Mouse (Mus musculus) cerebral cortex, adult 2 months (tissue): Measurements from ENCODE around the gene Zbtb20.

Source experiments
- WGBS: fragments of 180-500 bp; shearing (Covaris S2); methylation state at CpG from one replicate; pipeline ENCODE4 v1.1.7; 2018; 5-methylcytosine and 5-hydroxymethylcytosine counted together

Gene Zbtb20

GRCm38 (mm10) chr16:43461745-43462378 is 586.2 kb downstream of the Zbtb20 start:
- WGBS, result 91% methylated on average over 3 of the region's 3 CpGs

GRCm38 (mm10) chr16:43462470-43463455 is 587.1 kb downstream of the Zbtb20 start:
- 69% methylated on average over 11 of the region's 11 CpGs for WGBS

GRCm38 (mm10) chr16:43463684-43464475 is 588.2 kb downstream of the Zbtb20 start:
- WGBS, result 54% methylated on average over 13 of the region's 13 CpGs

GRCm38 (mm10) chr16:43464476-43465080 is 588.9 kb downstream of the Zbtb20 start:
- WGBS, result 42% methylated on average over 10 of the region's 10 CpGs

- WGBS, result 57% methylated on average over 3 of the region's 3 CpGs
These were observed 589.7 kb downstream of the Zbtb20 start for GRCm38 (mm10) chr16:43465368-43465839.

DNA sequence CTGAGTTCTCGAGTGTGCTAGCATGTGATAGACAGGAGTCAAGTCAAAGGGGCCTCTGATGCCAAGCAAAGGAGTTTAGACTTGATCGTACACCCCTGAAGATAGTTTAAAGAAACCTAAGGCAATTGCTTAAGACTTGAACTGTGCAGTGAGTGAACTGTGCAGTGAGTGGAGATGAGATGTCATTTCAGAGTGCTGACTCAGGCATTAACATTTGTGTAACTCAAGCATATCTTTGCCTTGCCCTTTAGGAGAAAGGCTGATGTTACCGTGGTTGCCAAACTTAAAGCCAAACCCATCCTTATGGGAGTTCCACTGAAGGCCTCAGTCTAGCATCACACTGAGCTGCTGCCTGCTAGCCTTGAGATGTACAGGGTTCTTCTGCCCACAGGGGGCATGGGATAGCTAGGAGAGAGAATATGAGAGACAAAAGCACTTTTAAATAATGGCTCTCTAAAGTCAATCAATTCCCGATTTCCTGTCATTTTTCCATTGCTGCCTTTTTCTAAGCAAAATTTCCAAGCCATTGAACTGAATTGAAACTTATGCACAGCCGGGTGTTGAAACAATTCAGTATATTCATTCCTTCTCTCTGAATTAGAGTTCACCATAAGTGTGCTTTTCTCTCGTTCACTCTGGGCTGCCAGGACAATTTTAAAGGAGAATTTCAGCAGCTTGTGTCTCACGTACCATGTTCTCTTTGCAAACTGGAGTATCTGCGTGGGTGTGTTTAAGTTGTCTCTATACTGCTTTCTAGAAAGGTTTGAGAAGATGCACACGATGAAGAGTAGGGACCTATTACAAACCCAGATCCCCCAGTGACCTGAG is 590.5 kb downstream of the Zbtb20 start:
- WGBS, result 55% methylated on average over 9 of the region's 9 CpGs

DNA sequence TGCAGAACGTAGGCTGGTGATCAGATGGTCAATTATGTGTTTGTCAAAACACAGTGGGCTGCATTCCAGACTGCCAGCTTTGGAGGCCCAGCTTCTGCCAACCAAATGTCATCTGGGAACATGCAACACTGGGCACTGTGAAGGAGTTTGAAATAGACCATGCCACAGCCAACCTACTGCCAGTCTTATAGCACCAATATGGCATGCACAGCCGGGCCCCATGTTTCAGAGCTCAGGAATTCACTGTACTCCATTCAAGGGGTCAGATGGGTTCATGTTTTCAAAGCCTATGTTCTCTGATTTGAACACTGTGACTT is 591.0 kb downstream of the Zbtb20 start:
- WGBS, result 42% methylated on average over 2 of the region's 2 CpGs

GRCm38 (mm10) chr16:43471060-43471459 is 595.4 kb downstream of the Zbtb20 start:
- 86% methylated on average over 3 of the region's 3 CpGs for WGBS

- WGBS, result 88% methylated on average over 11 of the region's 11 CpGs
These were observed 599.5 kb downstream of the Zbtb20 start for GRCm38 (mm10) chr16:43474941-43475728.

- WGBS, result 92% methylated on average over 3 of the region's 3 CpGs
These were observed 601.2 kb downstream of the Zbtb20 start for GRCm38 (mm10) chr16:43476921-43477320.

DNA sequence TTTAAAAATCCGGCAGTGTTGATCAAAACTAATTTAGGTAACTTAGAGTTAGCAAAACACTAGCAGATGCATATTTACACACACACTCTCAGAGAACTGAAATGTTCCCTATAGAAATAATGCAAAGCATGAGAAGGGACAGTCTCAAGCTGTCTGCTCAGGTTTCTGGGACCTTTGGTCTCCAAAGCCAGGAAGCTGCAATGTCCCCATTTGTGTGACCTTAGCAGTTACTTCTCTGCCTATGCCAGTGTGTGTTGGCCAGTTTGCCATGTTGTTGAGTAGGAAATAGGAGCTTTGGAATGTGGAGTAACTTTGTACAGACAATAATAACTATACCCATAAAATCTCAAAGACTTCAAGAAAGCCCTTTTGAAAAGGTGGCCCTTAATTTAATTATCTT is 602.7 kb downstream of the Zbtb20 start:
- WGBS, result 71% methylated on average over 1 of the region's 1 CpGs

- WGBS, result 90% methylated on average over 6 of the region's 6 CpGs
These were observed 604.9 kb downstream of the Zbtb20 start for GRCm38 (mm10) chr16:43480532-43480931.

- 44% methylated on average over 3 of the region's 3 CpGs for WGBS
These were observed 606.4 kb downstream of the Zbtb20 start for GRCm38 (mm10) chr16:43482125-43482524.

- 94% methylated on average over 2 of the region's 2 CpGs for WGBS
These were observed 607.1 kb downstream of the Zbtb20 start for GRCm38 (mm10) chr16:43482738-43483137.

GRCm38 (mm10) chr16:43484400-43484799 is 608.7 kb downstream of the Zbtb20 start:
- WGBS, result 82% methylated on average over 4 of the region's 4 CpGs

DNA sequence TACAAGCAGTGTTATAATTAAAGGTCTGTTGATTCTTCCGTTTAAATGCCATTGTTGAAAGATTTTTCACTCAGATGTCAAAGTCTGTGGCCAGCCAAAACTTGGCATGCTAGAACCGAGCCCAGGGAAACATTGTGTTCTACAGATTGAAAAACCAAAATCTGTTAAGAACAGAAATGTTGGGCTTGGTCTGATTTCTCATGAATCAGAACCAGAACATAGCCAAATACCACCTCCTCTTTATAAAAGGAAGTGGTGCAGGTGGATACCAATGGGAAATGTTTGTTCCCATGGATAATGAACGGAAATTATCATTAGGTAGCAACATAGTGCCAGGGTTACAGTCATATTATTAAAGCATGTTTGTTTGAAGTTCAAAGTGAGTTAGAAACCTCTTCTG is 613.7 kb downstream of the Zbtb20 start:
- WGBS, result 67% methylated on average over 3 of the region's 3 CpGs

DNA sequence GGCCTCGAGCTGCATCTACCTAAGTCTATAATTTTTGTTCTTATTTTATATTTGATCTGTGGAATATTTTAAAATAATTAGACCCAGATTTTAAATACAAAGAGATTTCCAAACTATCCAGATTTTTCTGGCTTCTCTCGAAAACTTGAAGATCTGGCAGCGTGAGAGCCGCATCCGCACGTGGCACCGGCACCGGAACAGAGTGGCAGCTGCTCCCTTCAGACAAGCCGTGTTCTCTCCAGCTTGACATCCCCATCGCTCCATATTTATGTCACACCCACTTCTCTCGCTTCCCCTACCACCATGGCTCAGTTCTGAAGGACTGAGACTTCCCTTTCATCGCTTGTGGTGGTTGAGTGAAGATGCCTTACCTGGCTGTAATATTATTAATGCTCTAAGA is 614.3 kb downstream of the Zbtb20 start:
- WGBS, result 79% methylated on average over 12 of the region's 12 CpGs

GRCm38 (mm10) chr16:43492863-43493262 is 617.2 kb downstream of the Zbtb20 start:
- whole genome bisulfite sequencing, result 97% methylated on average over 1 of the region's 1 CpGs

- 89% methylated on average over 5 of the region's 5 CpGs for WGBS
These were observed 618.1 kb downstream of the Zbtb20 start for GRCm38 (mm10) chr16:43493596-43494385.
